Mouse (Mus musculus) lung, adult 18-20 months (tissue): ENCODE measurements around the gene Hpgd.
A peak's percentile ranks its signal among the peaks of the same experiment; 100 is the strongest.

Source experiments
- DNase-seq, 2 experiments: peaks; one replicate each; pipeline ENCODE4 v3.0.0; 2022; ENCODE audit warnings: mixed read lengths in 2 of 2

Hpgd gene

DNA sequence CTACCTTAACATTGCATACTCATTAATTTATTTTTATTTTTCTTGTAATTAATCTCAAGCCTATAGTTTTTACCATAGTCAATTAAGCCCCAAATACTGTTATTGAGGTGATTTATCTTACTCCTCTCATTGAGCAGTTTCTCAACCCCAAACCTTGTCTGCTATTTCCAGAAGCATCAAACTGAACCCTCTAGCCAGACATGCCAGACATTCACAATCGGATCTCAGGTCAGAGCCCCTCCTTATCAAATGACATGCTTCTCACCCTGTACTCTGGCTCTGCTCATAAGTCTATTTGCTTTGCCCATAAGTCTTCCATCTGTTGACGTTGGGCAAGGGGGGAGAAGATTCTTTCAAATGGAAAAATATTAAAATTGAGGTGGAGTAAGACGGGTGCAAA is 33.3 kb downstream of the Hpgd start:
- no peak for DNase-seq

DNA sequence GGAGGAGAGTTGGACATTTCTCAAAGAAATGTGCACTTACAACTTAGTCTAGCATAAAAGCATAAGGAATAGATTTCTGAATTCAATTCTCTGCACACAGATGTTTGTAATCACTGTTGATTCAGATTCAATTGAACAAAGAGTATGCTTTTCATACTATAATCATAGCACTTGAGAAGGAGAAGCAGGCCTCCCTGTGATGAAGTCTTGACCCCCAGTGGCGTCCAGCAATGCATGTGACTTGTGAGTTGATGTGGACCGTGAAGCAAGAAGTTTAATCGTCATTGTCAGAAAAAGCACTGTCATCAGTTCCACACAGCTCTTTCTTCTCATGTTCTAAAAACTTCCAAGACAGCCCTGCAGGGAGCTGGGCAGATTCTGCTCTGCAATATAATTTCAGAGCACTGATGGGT is 33.8 kb downstream of the Hpgd start:
- no peak for DNase-seq

DNA sequence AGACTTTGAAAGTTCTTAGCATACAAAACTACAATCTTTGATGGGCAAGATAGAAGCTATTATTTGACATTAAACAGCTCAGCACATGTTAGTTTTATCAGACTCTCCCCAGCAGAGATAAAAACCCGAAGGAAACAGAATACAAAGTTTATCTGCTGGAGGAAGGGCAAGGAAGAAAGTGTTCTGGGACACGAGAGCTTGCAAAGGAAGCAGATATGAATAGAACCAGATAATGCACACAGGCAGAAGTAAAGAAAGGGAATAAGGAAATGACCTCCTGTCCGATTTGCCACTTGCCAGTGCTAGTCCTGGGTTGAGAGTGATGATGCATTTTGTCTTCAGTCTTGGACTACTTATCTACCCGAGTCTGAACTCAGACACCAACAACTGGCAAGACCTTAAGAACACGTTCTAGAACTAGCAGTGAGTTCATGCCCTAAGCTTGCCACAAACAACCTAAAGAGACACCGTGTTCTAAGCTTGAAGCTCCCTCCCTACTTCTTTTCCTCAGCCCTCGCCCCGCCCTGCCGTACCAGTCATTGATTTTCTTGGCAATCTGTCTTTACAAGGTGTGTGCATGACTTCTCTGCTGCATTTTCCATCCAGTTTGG is 41.1 kb downstream of the Hpgd start:
- peak; percentile 47 to 64 for DNase-seq

DNA sequence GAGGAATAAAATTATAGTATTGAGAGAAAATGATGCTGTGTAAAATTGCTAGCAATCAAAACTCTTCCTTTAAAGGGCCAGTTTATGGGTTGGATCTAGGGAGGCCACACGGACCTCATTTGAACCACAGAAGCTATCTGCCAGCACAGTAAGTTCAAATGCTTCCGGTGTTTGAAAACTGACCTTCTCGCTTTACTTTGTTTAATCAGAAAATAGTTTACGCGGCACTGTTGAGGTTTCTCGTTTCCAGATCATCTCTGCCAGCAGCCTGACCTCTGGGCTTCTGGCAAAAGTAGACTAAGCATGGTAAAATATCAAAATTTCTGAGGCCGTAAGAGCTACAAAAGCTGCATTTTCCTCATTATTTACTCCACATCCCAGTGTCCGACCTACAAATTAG is 42.4 kb downstream of the Hpgd start:
- DNase-seq = peak in 1 of 2 experiments; percentile 19

DNA sequence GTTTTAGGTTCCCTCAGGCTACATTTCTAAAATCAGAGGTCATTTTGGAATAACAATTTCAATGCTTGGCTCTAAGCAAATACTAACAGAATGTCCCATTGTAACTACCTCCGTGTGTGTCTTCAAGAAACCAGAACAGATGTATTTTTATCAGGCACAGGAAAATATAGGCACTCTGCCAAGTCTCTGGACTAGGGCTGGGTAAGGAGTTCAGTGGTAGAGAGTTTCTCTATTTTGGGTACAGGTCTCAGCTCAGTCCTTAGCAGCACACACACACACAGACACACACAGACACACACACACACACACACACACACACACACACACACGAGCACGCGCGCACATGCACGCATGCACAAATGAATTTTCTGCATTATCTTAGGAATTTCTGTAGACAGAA is 49.1 kb downstream of the Hpgd start:
- no peak for DNase-seq

DNA sequence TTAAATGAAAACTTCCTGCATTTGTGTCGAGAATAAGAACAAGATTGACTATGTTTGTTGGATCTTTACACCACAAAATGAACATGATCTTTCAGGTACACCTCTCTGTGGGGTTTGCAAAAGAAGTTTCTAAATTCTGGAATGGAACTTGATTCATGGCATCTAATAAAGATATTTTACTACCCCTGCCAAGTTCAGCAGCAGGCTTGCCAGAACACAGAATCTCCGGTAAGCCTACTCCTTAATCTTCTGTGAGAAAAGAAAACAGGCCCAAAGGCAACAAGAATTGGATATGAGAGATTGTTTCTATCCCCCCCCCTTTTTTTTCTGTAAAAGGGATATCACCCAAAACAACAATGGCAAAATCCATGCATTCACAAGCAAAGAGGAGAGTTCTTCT is 49.6 kb downstream of the Hpgd start:
- no peak for DNase-seq

DNA sequence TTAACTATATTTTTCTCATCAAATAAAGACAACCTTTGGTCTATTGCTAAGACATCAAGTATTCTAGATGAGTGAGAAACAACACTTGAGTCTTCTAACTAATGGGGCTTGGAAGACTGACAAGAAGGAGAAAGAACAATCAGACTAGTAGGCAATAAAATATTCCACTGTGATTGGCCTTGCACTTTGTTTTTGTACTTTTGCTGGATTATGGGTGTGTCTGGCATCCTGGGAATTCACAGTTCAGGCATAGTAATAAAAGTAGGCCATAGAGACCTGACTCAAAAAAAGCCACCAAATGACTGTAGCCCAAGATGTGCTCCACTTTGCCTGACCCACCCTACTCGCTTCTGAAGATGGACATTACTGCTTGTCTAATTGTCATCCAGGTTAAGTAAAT is 50.0 kb downstream of the Hpgd start:
- DNase-seq = no peak

DNA sequence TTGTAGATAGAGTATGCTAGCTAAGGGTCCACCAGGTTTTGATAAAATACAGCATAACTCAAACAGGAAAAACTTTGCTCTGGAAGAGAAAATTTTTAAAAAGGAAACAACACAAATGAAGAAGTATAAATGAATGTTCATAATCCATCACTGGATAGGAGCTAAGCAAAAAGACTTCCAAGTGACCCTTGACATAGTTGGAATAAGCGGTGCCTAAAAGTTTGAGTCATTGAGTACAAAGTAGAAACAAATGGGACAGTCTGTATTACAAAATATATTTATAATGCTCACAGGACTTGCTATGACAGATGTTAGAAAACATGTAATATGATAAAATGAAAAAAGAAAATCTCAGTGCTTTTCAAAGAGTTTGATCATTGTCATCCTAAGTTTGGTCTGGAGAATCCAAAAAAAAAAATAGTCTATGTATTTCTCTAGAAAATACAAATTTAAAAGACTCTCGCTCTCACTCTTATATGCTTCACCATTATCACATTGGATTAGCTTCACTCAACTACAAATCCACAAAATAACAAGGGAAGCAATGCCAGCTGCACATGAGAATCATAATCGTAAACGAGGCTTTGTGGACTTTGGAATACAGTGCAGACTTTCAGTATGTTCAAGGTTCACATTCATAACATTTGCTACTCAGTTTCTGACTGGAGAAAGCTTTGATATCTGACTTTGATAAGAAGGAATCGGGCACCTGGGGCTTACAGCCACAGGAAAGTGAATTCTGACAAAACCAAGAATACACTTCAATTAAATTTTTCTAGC is 51.4 kb downstream of the Hpgd start:
- DNase-seq = no peak

DNA sequence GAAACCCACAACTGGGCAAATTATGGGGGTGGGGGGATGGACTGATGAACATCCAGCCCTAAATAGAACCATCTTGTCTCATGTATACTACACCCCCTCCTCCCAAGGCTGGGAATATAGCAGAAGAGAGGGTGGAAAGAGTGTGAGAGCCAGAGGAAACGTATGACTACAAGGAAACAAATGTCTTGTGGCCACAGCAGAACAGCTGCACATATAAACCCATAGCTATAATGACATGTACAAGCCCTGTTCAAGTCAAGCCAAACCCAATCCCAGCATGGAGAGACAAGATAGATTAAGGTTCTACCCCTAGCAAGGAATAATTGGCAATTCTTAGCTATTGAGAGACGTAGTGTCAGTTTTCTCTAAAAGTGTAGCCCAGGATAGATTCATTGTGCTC is 68.8 kb downstream of the Hpgd start:
- no peak for DNase-seq
